Mouse (Mus musculus): ENCODE data around the gene Cited2.

DNA sequence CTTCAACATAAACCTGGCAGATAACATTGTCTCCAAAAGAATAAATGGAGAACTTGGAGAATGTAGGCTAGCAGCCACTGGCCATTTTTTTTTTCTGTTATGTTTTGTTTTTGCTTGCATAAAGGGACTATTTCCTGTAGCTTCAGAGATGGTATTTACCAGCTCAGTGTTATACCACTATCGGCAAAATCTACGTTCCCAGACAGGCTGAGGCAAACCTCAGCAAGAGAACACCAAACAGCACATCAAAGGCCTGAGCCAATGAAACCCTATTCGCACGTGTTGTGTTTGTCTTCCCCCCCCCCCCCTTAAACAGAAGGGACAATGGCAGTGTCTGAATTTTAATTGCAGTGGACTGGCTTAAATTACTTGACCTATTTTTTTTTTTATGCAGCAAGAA is 5.7 kb downstream of the Cited2 start:
- TF ChIP-seq CTCF (IDR thresholded peaks at IDR 0.05; ENCODE audit: borderline replicate concordance, insufficient read depth, low read length) (no peak), POLR2A (IDR thresholded peaks at IDR 0.05; ENCODE audit: low read depth, low read length) (no peak)

Measured in embryonic fibroblast, embryonic 13.5 days (primary cell).